Mouse (Mus musculus) hindbrain, embryonic 16.5 days (tissue): ENCODE results near the gene Dpf3. TPM values are rescaled to one million over a fixed set of nuclear protein-coding genes. Genes with fewer than 3 reads are reported as not detected.
A peak's percentile ranks its signal among the peaks of the same experiment; 100 is the strongest.

Experiments used
- ATAC-seq: fragments of 200-750 bp; cut with Nextera tagmentation; 2 replicates; pipeline ENCODE4 v1.8.0; 2017; ENCODE audit warnings: moderate TSS enrichment, moderate library complexity
- H3K27ac ChIP-seq: fragments of 300-500 bp; sonication (generic); 2 replicates; pipeline ENCODE4 v1.5.1; 2014; ENCODE audit warnings: low read depth, mild to moderate bottlenecking, control low read depth, low read length, moderate library complexity
- H3K27me3 ChIP-seq: fragments of 300-500 bp; sonication (generic); replicated peaks from 2 replicates; pipeline ENCODE4 v1.6.1; 2014; ENCODE audit warnings: low read length; ENCODE audit not compliant: control insufficient read depth, insufficient read depth
- H3K36me3 ChIP-seq: fragments of 300-500 bp; sonication (generic); 2 replicates; pipeline ENCODE4 v1.6.1; 2014; ENCODE audit warnings: mild to moderate bottlenecking, low read length, moderate library complexity, mixed read lengths; ENCODE audit not compliant: control insufficient read depth, insufficient read depth
- H3K4me1 ChIP-seq: fragments of 300-500 bp; sonication (generic); 2 replicates; pipeline ENCODE4 v1.6.1; 2014; ENCODE audit warnings: low read depth, low read length; ENCODE audit not compliant: control insufficient read depth, insufficient read depth
- H3K4me2 ChIP-seq: fragments of 300-500 bp; sonication (generic); 2 replicates; pipeline ENCODE4 v1.6.1; 2014; ENCODE audit warnings: mild to moderate bottlenecking, low read length, control low read depth, moderate library complexity
- H3K4me3 ChIP-seq: fragments of 300-500 bp; sonication (generic); 2 replicates; pipeline ENCODE4 v1.5.1; 2014; ENCODE audit warnings: mild to moderate bottlenecking, low read length, control low read depth, moderate library complexity
- H3K9ac ChIP-seq: fragments of 300-500 bp; sonication (generic); 2 replicates; pipeline ENCODE4 v1.6.1; 2014; ENCODE audit warnings: low read depth, mild to moderate bottlenecking, control low read depth, low read length, moderate library complexity
- H3K9me3 ChIP-seq: fragments of 300-500 bp; sonication (generic); 2 replicates; pipeline ENCODE4 v1.6.1; 2014; ENCODE audit warnings: mild to moderate bottlenecking, low read length, moderate library complexity; ENCODE audit not compliant: control insufficient read depth
- WGBS: fragments of 180-500 bp; shearing (Covaris S2); extraction: QIAGEN DNeasy Blood & Tissue Kit; methylation state at CpG from one replicate; pipeline ENCODE4 v1.1.7; 2014; 5-methylcytosine and 5-hydroxymethylcytosine counted together
- polyA plus RNA-seq: library from polyadenylated mRNA; unstranded; fragments of >200 nt; fragmentation: Nextera tagmentation; extraction: Ambion mirVana; gene quantifications from 2 replicates; pipeline ENCODE4 v1.2.1, GENCODE M21; 2015

Gene Dpf3
- polyA plus RNA-seq, 1 experiment from 2014 or later, result 23.2 TPM

- no peak overlapping the region for H3K4me3 ChIP-seq
- no peak overlapping the region for H3K9ac ChIP-seq
- H3K9me3 ChIP-seq, result no peaks in the 10 kb centered on the region
- 17% methylated on average over 7 of the region's 7 CpGs for WGBS
- H3K36me3 ChIP-seq, result no peaks in the 10 kb centered on the region
- H3K4me2 ChIP-seq, result peak overlapping the region; percentile 17; the same call in 1 of the 2 replicates
- no peak for ATAC-seq
- no peaks in the 10 kb centered on the region for H3K27me3 ChIP-seq
- peaks cover 25% of the 10 kb centered on the region for H3K4me1 ChIP-seq
- peak overlapping the region; percentile 29 for H3K27ac ChIP-seq
Measured at GRCm38 (mm10) chr12:83337776-83338149, 149.8 kb downstream of the Dpf3 start.

- H3K4me1 ChIP-seq, result peaks cover 21% of the 10 kb centered on the region
- peak; percentile 55 for ATAC-seq
- no peak overlapping the region for H3K9ac ChIP-seq
- H3K36me3 ChIP-seq, result no peaks in the 10 kb centered on the region
- peak overlapping the region; percentile 17; the same call in 1 of the 2 replicates for H3K4me2 ChIP-seq
- no peaks in the 10 kb centered on the region for H3K27me3 ChIP-seq
- H3K9me3 ChIP-seq, result no peaks in the 10 kb centered on the region
- 9% methylated on average over 13 of the region's 13 CpGs for WGBS
- H3K4me3 ChIP-seq, result no peak overlapping the region
- peak overlapping the region; percentile 29 for H3K27ac ChIP-seq
Measured at GRCm38 (mm10) chr12:83337077-83337775, 150.3 kb downstream of the Dpf3 start.

- no peak overlapping the region for H3K4me2 ChIP-seq
- 75% methylated on average over 7 of the region's 7 CpGs for WGBS
- no peak overlapping the region for H3K27ac ChIP-seq
- no peak overlapping the region for H3K9ac ChIP-seq
- no peaks in the 10 kb centered on the region for H3K27me3 ChIP-seq
- no peak for ATAC-seq
- H3K4me1 ChIP-seq, result no peaks in the 10 kb centered on the region
- no peaks in the 10 kb centered on the region for H3K9me3 ChIP-seq
- H3K4me3 ChIP-seq, result no peak overlapping the region
- H3K36me3 ChIP-seq, result no peaks in the 10 kb centered on the region
Measured at GRCm38 (mm10) chr12:83330056-83330455, 157.5 kb downstream of the Dpf3 start.

- Histone ChIP-seq H3K27me3 (no peaks in the 10 kb centered on the region), H3K4me3 (no peak overlapping the region), H3K4me2 (no peak overlapping the region), H3K36me3 (no peaks in the 10 kb centered on the region), H3K4me1 (no peaks in the 10 kb centered on the region), H3K9ac (no peak overlapping the region), H3K27ac (no peak overlapping the region), H3K9me3 (no peaks in the 10 kb centered on the region)
- WGBS, result 59% methylated on average over 13 of the region's 13 CpGs
- peak; percentile 43; the same call in 1 of the 2 replicates for ATAC-seq
Measured at GRCm38 (mm10) chr12:83328899-83329298, 158.6 kb downstream of the Dpf3 start.

GRCm38 (mm10) chr12:83328491-83328890 is 159.0 kb downstream of the Dpf3 start:
- WGBS, result 49% methylated on average over 4 of the region's 4 CpGs
- Histone ChIP-seq H3K9me3 (no peaks in the 10 kb centered on the region), H3K27me3 (no peaks in the 10 kb centered on the region), H3K4me1 (no peaks in the 10 kb centered on the region), H3K9ac (no peak overlapping the region), H3K4me2 (no peak overlapping the region), H3K4me3 (no peak overlapping the region), H3K36me3 (no peaks in the 10 kb centered on the region), H3K27ac (no peak overlapping the region)
- ATAC-seq, result no peak

GRCm38 (mm10) chr12:83327451-83327850 is 160.1 kb downstream of the Dpf3 start:
- no peak overlapping the region for H3K27ac ChIP-seq
- ATAC-seq, result no peak

GRCm38 (mm10) chr12:83320725-83321124 is 166.8 kb downstream of the Dpf3 start:
- Histone ChIP-seq H3K4me2 (no peak overlapping the region), H3K36me3 (no peaks in the 10 kb centered on the region), H3K9ac (no peak overlapping the region), H3K9me3 (no peaks in the 10 kb centered on the region), H3K27me3 (no peaks in the 10 kb centered on the region), H3K4me3 (no peak overlapping the region), H3K4me1 (no peaks in the 10 kb centered on the region), H3K27ac (no peak overlapping the region)
- 77% methylated on average over 3 of the region's 3 CpGs for WGBS
- no peak for ATAC-seq

More at GRCm38 (mm10) chr12:83327451-83327850, 160.1 kb downstream of the Dpf3 start:
- Histone ChIP-seq H3K4me2 (no peak overlapping the region), H3K9me3 (no peaks in the 10 kb centered on the region), H3K27me3 (no peaks in the 10 kb centered on the region), H3K9ac (no peak overlapping the region), H3K4me1 (no peaks in the 10 kb centered on the region), H3K4me3 (no peak overlapping the region), H3K36me3 (no peaks in the 10 kb centered on the region)
- 86% methylated on average over 1 of the region's 1 CpGs for WGBS

- no peaks in the 10 kb centered on the region for H3K9me3 ChIP-seq
- H3K4me1 ChIP-seq, result no peaks in the 10 kb centered on the region
- no peak overlapping the region for H3K9ac ChIP-seq
- ATAC-seq, result no peak
- H3K4me3 ChIP-seq, result no peak overlapping the region
- H3K27me3 ChIP-seq, result no peaks in the 10 kb centered on the region
- no peak overlapping the region for H3K27ac ChIP-seq
- 67% methylated on average over 8 of the region's 8 CpGs for WGBS
- no peaks in the 10 kb centered on the region for H3K36me3 ChIP-seq
- H3K4me2 ChIP-seq, result no peak overlapping the region
Measured at GRCm38 (mm10) chr12:83317646-83318443, 169.7 kb downstream of the Dpf3 start.

GRCm38 (mm10) chr12:83314666-83315065 is 172.8 kb downstream of the Dpf3 start:
- no peaks in the 10 kb centered on the region for H3K27me3 ChIP-seq
- no peak overlapping the region for H3K9ac ChIP-seq
- H3K27ac ChIP-seq, result no peak overlapping the region
- H3K36me3 ChIP-seq, result no peaks in the 10 kb centered on the region
- H3K4me3 ChIP-seq, result no peak overlapping the region
- H3K4me2 ChIP-seq, result no peak overlapping the region
- H3K4me1 ChIP-seq, result no peaks in the 10 kb centered on the region
- no peak for ATAC-seq
- WGBS, result 77% methylated on average over 7 of the region's 7 CpGs
- H3K9me3 ChIP-seq, result no peaks in the 10 kb centered on the region
